Mouse (Mus musculus): ENCODE results near the gene Unc79.

Gene Unc79

GRCm38 (mm10) chr12:103129395-103130248 lies 181.0 kb downstream of the Unc79 start:
- DNase-seq: peak; percentile 63

DNA sequence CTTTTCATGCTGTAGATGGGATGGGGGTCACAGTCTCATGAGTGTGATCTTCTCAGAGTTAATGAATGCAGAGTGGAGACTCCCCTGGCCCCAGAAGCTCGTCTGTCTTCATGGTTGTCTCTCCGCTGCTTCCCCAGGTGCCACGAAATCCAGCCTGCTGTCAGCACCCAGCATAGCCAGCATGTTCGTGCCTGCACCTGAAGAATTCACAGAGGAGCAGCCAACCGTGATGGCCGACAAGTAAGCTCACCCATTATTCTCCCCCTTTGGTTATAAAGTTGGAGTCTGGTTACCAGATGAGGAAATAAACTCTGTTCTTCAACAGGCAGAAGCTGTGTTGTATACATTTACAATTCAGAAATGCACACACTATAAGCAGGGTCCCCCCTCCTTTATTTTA lies 182.8 kb downstream of the Unc79 start:
- peak; percentile 42 for DNase-seq

GRCm38 (mm10) chr12:103142550-103143010 lies 193.9 kb downstream of the Unc79 start:
- peak; percentile 78 for DNase-seq

DNA sequence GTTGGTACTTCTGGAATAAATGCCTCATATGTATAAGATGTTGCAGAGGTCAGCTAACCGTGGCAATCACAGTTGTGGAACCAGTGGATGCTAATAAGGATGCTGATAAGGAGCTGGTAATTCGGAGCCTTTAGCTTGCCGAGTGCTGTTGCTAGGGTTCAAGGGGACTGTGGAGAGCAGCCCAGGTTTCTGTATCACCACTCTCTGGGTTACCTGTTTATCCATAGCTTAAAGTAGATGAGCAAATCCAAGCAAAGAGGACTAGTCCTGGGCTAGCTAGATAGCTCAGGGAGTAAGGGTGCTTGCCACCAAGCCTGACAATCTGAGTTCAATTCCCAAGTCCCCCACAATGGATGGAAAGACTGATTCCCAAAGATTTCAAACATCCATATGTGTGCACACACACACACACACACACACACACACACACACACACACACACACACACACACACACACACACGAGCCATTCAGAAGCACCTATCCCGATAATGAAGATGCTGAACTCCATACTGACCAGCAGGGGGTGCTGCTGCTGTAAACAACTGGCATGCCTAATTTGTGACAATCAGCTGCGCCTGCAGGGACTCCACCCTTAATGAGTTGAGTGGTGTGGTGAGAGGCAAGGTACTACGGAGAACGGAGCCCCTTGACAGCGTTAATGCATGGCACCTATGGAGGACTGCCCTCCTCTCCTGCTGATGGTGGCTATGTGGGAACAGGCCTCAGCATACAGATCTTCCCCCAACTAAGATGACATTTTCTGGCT lies 195.3 kb downstream of the Unc79 start:
- DNase-seq: peak; percentile 89

GRCm38 (mm10) chr12:103150247-103150646 lies 201.6 kb downstream of the Unc79 start:
- DNase-seq: no peak

DNA sequence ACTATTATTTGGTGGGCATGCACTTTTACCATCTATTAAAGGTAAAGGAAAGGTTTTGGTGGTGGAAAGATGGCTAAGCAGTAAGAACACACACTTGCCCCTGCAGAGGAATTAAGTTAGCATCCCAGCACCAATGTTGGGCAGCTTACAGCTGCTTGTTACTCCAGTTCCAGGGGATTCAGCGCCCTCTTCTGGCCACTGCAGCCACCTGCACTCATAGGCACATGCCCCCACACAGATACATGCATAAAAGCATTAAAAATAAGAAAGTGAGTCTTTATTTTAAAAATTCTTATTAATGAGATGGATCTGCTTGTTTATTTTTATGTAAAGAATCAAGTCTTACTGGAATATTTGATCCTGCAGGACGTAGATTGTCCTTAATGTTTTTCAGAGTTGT lies 206.3 kb downstream of the Unc79 start:
- peak; percentile 3 for DNase-seq

DNA sequence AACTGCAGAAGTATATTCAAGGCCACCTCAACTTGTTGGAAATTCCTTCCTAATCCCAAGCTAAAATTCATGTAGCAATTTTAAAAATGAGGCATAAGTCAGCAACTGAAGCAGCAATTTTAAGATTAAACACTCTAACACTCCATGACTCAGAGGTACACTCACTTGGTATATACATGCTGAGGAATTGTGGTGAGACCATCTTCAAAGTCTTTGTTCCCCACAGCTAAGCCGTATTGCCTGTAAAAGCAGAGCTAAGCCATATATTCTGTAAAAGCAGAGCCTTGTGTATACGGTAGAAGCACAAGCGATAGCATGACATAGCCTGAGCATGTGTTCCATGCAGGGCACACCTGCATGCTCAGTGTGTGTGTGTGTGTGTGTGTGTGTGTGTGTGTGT lies 206.7 kb downstream of the Unc79 start:
- DNase-seq: peak; percentile 2

DNA sequence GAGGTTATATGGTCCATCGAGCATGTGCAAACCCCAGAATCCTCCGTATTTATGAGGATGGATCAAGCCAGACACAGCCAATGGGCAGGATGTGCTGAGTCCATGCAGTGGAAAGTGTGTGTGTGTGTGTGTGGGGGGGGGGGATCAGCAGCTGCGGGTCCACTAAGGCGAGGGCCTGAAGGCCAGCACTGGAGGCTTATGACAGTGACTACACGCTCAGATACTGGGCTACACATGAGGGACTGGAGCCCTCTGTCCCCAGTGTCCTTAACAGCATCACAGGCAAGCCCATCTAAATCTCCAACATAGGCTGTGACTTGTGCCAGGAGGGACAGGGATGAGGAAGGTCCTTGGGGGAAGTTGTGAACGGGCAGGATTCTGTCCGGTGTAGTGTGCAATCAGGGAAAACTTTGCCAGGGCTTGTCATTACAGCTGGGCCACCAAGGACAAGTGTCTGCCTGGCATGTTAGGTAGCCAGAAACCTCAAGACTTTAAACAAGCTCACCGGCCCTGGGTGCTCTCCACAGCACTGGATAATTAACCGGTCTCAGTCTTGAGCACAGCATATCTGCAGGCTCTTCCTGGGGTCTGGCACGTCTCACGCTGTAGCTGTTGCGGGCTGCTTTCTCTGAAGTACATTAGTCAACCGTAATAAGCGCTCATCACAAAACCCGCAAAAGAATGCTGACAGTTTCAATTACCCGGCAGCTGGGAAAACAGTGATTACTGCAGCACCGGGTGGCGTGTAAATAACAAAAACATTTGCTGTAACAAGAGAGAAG lies 208.7 kb downstream of the Unc79 start:
- peak; percentile 60 for DNase-seq

DNA sequence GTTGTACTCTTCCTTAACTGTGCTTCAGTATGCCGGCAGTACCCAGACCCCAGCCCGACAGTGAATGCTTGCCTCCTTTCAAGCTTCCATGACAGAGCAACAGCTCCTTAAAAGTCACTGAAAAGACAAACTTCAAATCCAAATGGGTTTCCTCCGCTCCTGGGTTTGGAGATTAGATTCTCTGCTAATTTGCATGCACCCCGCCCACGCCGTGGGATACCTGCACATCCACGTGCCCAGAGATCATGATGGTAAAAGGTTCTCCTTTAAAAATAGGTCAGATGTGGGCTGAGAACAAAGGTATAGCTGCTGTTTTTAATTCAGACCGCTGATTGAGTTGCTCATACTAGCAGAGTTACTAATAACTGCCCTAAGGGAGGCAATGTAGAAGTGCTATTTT lies 210.4 kb downstream of the Unc79 start:
- DNase-seq: peak; percentile 63

DNA sequence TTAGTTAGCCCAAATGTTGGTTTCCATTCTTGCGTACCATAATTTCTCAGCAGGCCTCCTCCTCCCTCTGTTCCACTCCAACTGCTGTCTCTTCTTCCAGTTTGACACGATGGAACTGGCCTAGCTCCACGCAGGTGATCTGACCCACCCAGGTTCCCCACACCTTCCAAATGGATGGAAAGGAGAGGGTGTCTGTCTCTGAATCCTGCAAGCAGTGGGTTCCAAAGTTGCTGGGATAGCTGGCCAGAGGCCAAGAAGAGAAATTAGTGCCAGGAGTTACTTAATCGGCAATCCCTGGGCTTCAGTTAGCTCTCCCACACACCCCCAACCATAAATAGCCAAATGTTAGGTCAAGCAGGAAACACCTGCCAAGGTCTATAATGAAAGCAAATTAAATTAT lies 212.1 kb downstream of the Unc79 start:
- peak; percentile 63 for DNase-seq

DNA sequence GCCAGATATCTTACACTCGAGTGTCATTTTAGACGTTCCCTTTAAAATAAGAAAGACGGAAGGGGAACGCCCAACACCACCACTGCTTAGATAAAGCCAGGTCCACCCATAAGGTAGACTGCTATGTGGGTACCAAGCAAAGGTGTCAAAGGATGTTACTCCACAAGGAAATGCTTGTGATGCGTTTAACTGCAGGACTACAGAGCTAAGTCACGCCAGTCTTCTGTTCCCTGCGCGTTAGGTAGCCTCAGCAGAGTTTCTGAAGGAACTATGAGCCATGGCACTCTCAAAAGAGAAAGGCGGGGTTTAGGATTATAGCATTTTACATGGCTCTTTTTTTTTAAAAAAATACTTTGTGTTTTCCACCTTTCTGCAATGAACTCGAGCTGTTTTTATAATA lies 214.9 kb downstream of the Unc79 start:
- peak; percentile 51 for DNase-seq

- peak; percentile 82 for DNase-seq
Measured at GRCm38 (mm10) chr12:103164101-103165030, 215.7 kb downstream of the Unc79 start.

- peak; percentile 41 for DNase-seq
Measured at GRCm38 (mm10) chr12:103168892-103169291, 220.2 kb downstream of the Unc79 start.

DNA sequence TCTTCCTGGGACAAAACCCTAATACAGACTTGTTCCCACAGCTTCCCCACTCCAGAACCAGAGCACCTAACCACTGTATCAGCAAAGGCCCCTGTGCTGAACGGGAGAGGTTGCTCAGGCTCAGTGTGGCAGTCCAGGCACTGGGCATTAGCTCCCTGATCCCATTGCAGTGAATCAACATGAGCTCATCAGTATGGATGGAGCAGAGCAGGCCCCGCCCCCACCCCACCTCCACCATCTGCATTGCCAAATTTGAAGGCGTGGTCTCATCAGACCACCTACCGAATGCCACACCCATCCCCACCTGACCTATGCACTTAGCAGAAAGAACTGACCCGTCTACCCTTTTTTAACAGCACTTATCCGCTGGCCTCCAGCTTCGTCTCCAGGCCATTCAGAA lies 234.4 kb downstream of the Unc79 start:
- DNase-seq: no peak

- no peak for DNase-seq
Measured at GRCm38 (mm10) chr12:103187020-103187419, 238.4 kb downstream of the Unc79 start.

DNA sequence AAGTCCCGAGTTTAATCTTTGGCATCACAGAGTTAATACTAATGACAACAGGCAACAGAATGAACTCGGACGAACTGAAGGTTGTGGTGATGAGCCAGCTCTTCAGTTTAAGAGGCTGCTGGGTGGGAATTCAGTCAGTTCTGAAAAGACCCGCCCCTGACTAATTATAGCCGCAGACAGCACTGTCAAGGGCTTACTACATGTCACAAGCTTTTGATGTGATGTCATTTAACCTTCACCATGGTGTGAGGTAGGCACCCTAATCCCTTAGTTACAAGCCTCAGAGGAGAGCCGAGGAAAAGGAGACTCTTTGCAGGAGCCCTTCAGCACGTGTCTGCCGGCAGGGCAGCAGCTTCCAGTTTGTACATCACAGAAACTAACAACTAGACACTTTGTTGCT lies 239.6 kb downstream of the Unc79 start:
- no peak for DNase-seq

DNA sequence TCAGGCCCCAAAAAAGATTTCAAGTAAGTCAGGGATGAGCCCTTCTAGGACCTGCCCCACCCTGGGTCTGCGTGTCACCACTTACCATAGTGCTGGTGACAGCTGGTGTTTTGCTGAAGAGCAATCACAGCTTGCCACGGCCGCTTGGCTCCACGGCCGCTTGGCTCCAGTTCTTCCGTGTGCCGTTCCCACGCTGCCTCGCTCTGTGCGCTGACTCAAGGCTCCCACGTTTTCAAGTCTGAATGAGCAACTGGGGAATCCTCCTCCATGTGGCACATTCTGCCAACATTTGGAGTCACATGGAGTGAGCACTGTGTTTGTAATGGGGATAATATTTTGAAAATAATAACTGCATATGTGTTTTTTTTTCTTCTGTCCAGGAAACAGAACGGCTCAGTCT lies 241.1 kb downstream of the Unc79 start:
- no peak for DNase-seq

GRCm38 (mm10) chr12:103192996-103193395 lies 244.3 kb downstream of the Unc79 start:
- DNase-seq: no peak

- no peak for DNase-seq
Measured at GRCm38 (mm10) chr12:103202592-103203544, 254.2 kb downstream of the Unc79 start.

- DNase-seq: no peak
Measured at GRCm38 (mm10) chr12:103205561-103205960, 256.9 kb downstream of the Unc79 start.

DNA sequence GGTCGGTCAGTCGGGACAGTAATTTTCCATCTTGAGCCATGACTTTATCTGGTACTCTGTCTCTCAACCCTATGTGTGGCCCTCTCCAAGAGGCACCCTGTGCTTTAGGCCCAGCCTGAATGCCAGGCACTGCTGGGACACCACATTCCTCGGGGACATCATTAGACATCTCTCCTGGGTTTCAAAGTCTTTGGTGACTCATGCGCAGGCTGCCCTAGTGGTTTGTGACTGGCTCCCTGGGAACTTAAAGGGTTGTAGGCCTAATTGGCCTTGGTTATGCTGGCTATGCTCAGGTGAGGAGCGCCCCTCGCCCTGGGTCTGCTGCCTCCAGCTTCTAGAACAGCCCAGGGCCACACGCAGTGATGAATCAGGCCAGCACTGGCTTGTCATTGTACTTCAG lies 260.9 kb downstream of the Unc79 start:
- no peak for DNase-seq

Measured in heart, adult 11 months (tissue).